Mouse (Mus musculus) brain, embryonic 14.5 days (tissue): ENCODE data around the gene Slc25a20.

ENCODE experiments used
- CTCF ChIP-seq: fragments of 200-500 bp; IDR thresholded peaks from 2 replicates; pipeline ENCODE4 v1.5.1; 2012; ENCODE audit warnings: inconsistent platforms, mild to moderate bottlenecking, moderate library complexity, borderline replicate concordance; ENCODE audit not compliant: insufficient read depth, insufficient read length; ENCODE audit errors: extremely low read depth
- POLR2A ChIP-seq: fragments of 200-500 bp; IDR thresholded peaks from 2 replicates; pipeline ENCODE4 v1.6.1; 2012; ENCODE audit warnings: mild to moderate bottlenecking, inconsistent platforms, borderline replicate concordance; ENCODE audit not compliant: poor library complexity, insufficient read depth, insufficient read length, severe bottlenecking; ENCODE audit errors: extremely low read depth

DNA sequence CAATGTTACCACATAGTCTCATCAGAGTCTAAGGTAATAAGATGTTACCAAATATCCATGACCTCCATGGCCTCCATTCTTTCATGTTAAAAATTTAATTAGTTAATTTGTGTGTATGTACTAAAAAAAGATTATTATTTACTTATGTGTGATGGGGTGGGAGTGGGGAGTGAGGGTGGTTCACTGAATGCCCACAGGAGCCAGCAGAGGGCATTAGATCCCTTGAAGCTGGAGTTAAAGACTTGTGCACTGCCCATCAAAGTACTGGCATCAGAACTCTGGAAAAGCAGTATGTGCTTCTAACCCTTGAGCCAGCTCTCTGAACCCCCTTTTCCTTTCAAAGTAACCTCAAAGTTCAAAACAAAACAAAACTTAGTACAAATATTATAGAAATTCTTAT lies 67.2 kb downstream of the Slc25a20 start:
- peak; percentile 34; the same call in 1 of the 2 replicates for TF ChIP-seq CTCF
- no peak for TF ChIP-seq POLR2A
